Mouse (Mus musculus) midbrain, embryonic 14.5 days (tissue): ENCODE results near the gene Gm8374. TPM values are rescaled to one million over a fixed set of nuclear protein-coding genes. Genes with fewer than 3 reads are reported as not detected.
"Not testable (repeated sequence)": the region's sequence is repeated elsewhere in the genome, so short reads cannot be mapped to it uniquely, and the experiment has no call there.

Experiments
- ATAC-seq: fragments of 200-750 bp; cut with Nextera tagmentation; 2 replicates; pipeline ENCODE4 v1.8.0; 2017; ENCODE audit warnings: moderate number of reproducible peaks, moderate library complexity; ENCODE audit not compliant: low FRiP score, low TSS enrichment
- DNase-seq: peaks from one replicate; pipeline ENCODE4 v3.0.0-alpha.2; 2015
- H3K27ac ChIP-seq: fragments of 300-500 bp; sonication (generic); replicated peaks from 2 replicates; pipeline ENCODE4 v1.5.1; 2014; ENCODE audit warnings: mild to moderate bottlenecking, low read depth, low read length, moderate library complexity
- H3K27me3 ChIP-seq: fragments of 300-500 bp; sonication (generic); 2 replicates; pipeline ENCODE4 v1.6.1; 2014; ENCODE audit warnings: low read length, control low read depth, mixed read lengths; ENCODE audit not compliant: control insufficient read depth, insufficient read depth
- H3K36me3 ChIP-seq: fragments of 300-500 bp; sonication (generic); 2 replicates; pipeline ENCODE4 v1.6.1; 2014; ENCODE audit warnings: low read length, control low read depth; ENCODE audit not compliant: control insufficient read depth, insufficient read depth
- H3K4me1 ChIP-seq: fragments of 300-500 bp; sonication (generic); 2 replicates; pipeline ENCODE4 v1.6.1; 2014; ENCODE audit warnings: mild to moderate bottlenecking, antibody characterized with exemption, low read length, control low read depth; ENCODE audit not compliant: control insufficient read depth, insufficient read depth
- H3K4me2 ChIP-seq: fragments of 300-500 bp; sonication (generic); 2 replicates; pipeline ENCODE4 v1.6.1; 2014; ENCODE audit warnings: mild to moderate bottlenecking, low read length, moderate library complexity
- H3K4me3 ChIP-seq: fragments of 300-500 bp; sonication (generic); replicated peaks from 2 replicates; pipeline ENCODE4 v1.5.1; 2014; ENCODE audit warnings: low read depth, low read length
- H3K9ac ChIP-seq: fragments of 300-500 bp; sonication (generic); replicated peaks from 2 replicates; pipeline ENCODE4 v1.6.1; 2014; ENCODE audit warnings: mild to moderate bottlenecking, low read length, moderate library complexity
- H3K9me3 ChIP-seq: fragments of 300-500 bp; sonication (generic); 2 replicates; pipeline ENCODE4 v1.6.1; 2016; ENCODE audit warnings: low read length, control low read depth, mixed read lengths; ENCODE audit not compliant: control insufficient read depth
- WGBS: fragments of 180-500 bp; shearing (Covaris S2); extraction: QIAGEN DNeasy Blood & Tissue Kit; methylation state at CpG from one replicate; pipeline ENCODE4 v1.1.7; 2014; 5-methylcytosine and 5-hydroxymethylcytosine counted together
- polyA plus RNA-seq: library from polyadenylated mRNA; unstranded; fragments of >200 nt; fragmentation: Nextera tagmentation; extraction: Ambion mirVana; gene quantifications from 2 replicates; pipeline ENCODE4 v1.2.1, GENCODE M21; 2014

The Gm8374 gene
- not detected in 2 replicates for polyA plus RNA-seq

DNA sequence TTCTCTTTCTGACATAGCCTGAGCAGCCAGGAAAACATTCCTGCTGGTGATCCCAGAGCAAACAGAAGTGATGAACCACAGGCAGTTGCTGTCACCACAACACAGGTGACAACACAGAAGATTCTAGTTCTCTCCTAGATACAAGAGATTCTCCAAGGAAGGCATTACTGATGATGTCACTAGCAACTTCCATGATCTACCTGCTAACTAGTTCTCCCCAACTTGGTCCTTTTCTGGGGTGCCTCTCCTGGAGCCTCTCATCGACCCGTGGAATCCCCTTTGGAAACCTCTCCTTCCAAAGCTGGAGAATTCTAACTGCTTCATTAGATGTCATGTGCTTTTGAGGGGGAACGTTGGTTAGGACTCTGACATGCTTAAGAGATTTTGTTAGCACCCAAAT lies at the start of gene Gm8374:
Gm8374 (minus strand) TSS at position 101 of the 400 bp plus-strand sequence.
- not testable (repeated sequence) for ATAC-seq, H3K4me2 ChIP-seq, H3K27ac ChIP-seq, H3K9ac ChIP-seq, H3K36me3 ChIP-seq, H3K9me3 ChIP-seq, DNase-seq, H3K4me3 ChIP-seq, H3K4me1 ChIP-seq, H3K27me3 ChIP-seq
- WGBS = 90% methylated on average over 3 of the region's 3 CpGs

DNA sequence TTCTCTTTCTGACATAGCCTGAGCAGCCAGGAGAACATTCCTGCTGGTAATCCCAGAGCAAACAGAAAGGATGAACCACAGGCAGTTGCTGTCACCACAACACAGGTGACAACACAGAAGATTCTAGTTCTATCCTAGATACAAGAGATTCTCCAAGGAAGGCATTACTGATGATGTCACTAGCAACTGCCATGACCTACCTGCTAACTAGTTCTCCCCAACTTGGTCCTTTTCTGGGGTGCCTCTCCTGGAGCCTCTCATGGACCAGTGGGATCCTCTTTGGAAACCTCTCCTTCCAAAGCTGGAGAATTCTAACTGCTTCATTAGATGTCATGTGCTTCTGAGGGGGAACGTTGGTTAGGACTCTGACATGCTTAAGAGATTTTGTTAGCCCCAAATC lies 32.6 kb downstream of the Gm8374 start, which contains the start of gene Gm5797:
Gm5797 (minus strand) TSS at position 101 of the 400 bp plus-strand sequence.
- no CpG with 5 or more reads among the region's 1 CpGs for WGBS
- ATAC-seq, H3K4me2 ChIP-seq, H3K36me3 ChIP-seq, H3K27ac ChIP-seq, H3K4me1 ChIP-seq, H3K9ac ChIP-seq, DNase-seq, H3K27me3 ChIP-seq, H3K9me3 ChIP-seq, H3K4me3 ChIP-seq: not testable (repeated sequence)

- 1% methylated on average over 18 of the region's 19 CpGs for WGBS
- ATAC-seq = not testable (repeated sequence)
These were observed 49.8 kb downstream of the Gm8374 start for GRCm38 (mm10) chr14:7315093-7315492.

DNA sequence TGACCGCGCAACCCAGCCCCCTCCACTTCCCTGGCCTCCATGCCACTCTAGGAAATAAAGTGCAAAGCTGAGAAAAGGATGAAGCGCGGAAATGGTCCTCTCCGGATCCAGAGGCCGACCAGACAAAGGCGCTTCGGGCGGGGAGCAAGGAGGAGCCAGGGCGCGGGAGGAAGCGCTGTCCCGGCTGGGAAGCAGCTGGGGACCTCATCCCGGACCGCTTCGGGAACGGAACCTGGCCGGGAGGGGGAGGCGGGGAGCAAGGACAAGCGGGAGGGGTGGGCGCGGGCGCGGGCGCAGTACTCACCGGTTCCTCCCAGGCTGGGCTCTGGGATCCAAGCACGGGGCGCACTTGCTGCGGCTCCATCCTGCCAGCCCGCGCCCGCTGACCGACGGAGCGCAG lies 50.3 kb downstream of the Gm8374 start, which contains the start of gene Gm3739:
Gm3739 (minus strand) TSS at position 389 of the 400 bp plus-strand sequence.
- Histone ChIP-seq H3K9ac (peak within 1 kb of the TSS; percentile 65), H3K4me3 (peak within 1 kb of the TSS; percentile 51), H3K27ac (peak within 1 kb of the TSS; percentile 72), H3K4me2 (peak within 1 kb of the TSS; percentile 54)
- DNase-seq, ATAC-seq, H3K4me1 ChIP-seq, H3K36me3 ChIP-seq, H3K27me3 ChIP-seq, H3K9me3 ChIP-seq: not testable (repeated sequence)
- WGBS = 0% methylated on average over 13 of the region's 35 CpGs

More at GRCm38 (mm10) chr14:7315093-7315492, 49.8 kb downstream of the Gm8374 start:
- Histone ChIP-seq H3K4me2 (peak overlapping the region; percentile 54), H3K9ac (peak overlapping the region; percentile 65), H3K27ac (peak overlapping the region; percentile 72), H3K4me3 (peak overlapping the region; percentile 51)
- not testable (repeated sequence) for H3K36me3 ChIP-seq, H3K4me1 ChIP-seq, H3K9me3 ChIP-seq, H3K27me3 ChIP-seq
- peak; percentile 77 for DNase-seq

Other genes with a start within 250 kb of the Gm8374 start
- gene Gm6676, start 239.7 kb downstream of the Gm8374 start, polyA plus RNA-seq = not detected in 2 replicates
- 9.8 and 13.5 TPM in 2 replicates for gene Gm3512, start 190.6 kb downstream of the Gm8374 start, polyA plus RNA-seq
- not detected in 2 replicates for gene Gm16434, start 170.6 kb downstream of the Gm8374 start, polyA plus RNA-seq
- gene Gm3727, start 100.4 kb downstream of the Gm8374 start, polyA plus RNA-seq = not detected in 2 replicates
- gene Gm3739, start 50.1 kb downstream of the Gm8374 start, polyA plus RNA-seq = 6.0 and 6.6 TPM in 2 replicates
- not detected in 2 replicates for gene Gm5797, start 32.7 kb downstream of the Gm8374 start, polyA plus RNA-seq
- 0.16 TPM in 1 of 2 replicates, not detected in the other for gene Gm3755, start 85.8 kb upstream of the Gm8374 start, polyA plus RNA-seq
- gene Gm3752, start 118.6 kb upstream of the Gm8374 start, polyA plus RNA-seq = 14.9 and 18.1 TPM in 2 replicates
- 5.3 and 9.4 TPM in 2 replicates for gene Gm3558, start 203.4 kb upstream of the Gm8374 start, polyA plus RNA-seq
- gene Gm10338, start 230.5 kb upstream of the Gm8374 start, polyA plus RNA-seq = not detected in 2 replicates